In genomic region chr9:85449493-85449892, GRCm38 (mm10) we compare ENCODE assay signal across 22 mouse cellular contexts.
"Had no signal": no experiment of that assay in that cellular context is flagged by ENCODE, and none has a peak within 500 bp of the region (broad histone marks: within the 10 kb centered on the region; RNA-seq: fewer than 3 reads in every experiment).

No protein-coding gene starts in this region.

- H3K27ac ChIP-seq: intestine, embryonic 15.5 days; kidney, embryonic 15.5 days; left cerebral cortex, adult 2 months; limb, embryonic 12.5 days; limb, embryonic 15.5 days; liver, embryonic 14.5 days; lung, embryonic 15.5 days had no signal

- DNase-seq: kidney, adult 11 months; kidney, adult 8-10 months; kidney, postnatal 10 days; kidney, postnatal 36 days; layer of hippocampus, postnatal 36 days; left cerebral cortex, postnatal 4 days; liver, postnatal 0 days; lung, postnatal 10 days; lung, postnatal 36 days; midbrain, embryonic 14.5 days; thymus, adult 18-20 months; thymus, postnatal 25 days had no signal

- H3K4me2 ChIP-seq: intestine, embryonic 15.5 days; kidney, embryonic 15.5 days; limb, embryonic 12.5 days; limb, embryonic 15.5 days; liver, embryonic 11.5 days; lung, embryonic 15.5 days; midbrain, embryonic 11.5 days had no signal

- H3K27me3 ChIP-seq: intestine, embryonic 15.5 days; kidney, embryonic 15.5 days; limb, embryonic 12.5 days; limb, embryonic 15.5 days; lung, embryonic 15.5 days; megakaryocyte, embryonic 14.5 days had no signal

- H3K9ac ChIP-seq: intestine, embryonic 15.5 days; kidney, embryonic 15.5 days; limb, embryonic 12.5 days; limb, embryonic 15.5 days; liver, embryonic 14.5 days; liver, postnatal 0 days; lung, embryonic 15.5 days had no signal

- ATAC-seq: intestine, embryonic 15.5 days; liver, postnatal 0 days had no signal

- H3K36me3 ChIP-seq: intestine, embryonic 15.5 days; kidney, embryonic 15.5 days; limb, embryonic 12.5 days; limb, embryonic 15.5 days; lung, embryonic 15.5 days had no signal

- H3K4me1 ChIP-seq: intestine, embryonic 15.5 days; kidney, embryonic 15.5 days; limb, embryonic 12.5 days; lung, embryonic 15.5 days; megakaryocyte, embryonic 14.5 days had no signal

- H3K4me3 ChIP-seq: intestine, embryonic 15.5 days; kidney, embryonic 15.5 days; left cerebral cortex, adult 2 months; limb, embryonic 12.5 days; limb, embryonic 15.5 days; lung, embryonic 15.5 days; megakaryocyte, embryonic 14.5 days had no signal

- H3K9me3 ChIP-seq: intestine, embryonic 15.5 days; kidney, embryonic 15.5 days; limb, embryonic 12.5 days; limb, embryonic 15.5 days; lung, embryonic 15.5 days; megakaryocyte, embryonic 14.5 days had no signal
